Mouse (Mus musculus) WW6 (cell line): ENCODE data around the gene Armc8.

Experiments
- DNase-seq: peaks from one replicate; pipeline ENCODE4 v3.0.0-alpha.2; 2013; ENCODE audit warnings: low read depth, low spot score

Gene Armc8

DNA sequence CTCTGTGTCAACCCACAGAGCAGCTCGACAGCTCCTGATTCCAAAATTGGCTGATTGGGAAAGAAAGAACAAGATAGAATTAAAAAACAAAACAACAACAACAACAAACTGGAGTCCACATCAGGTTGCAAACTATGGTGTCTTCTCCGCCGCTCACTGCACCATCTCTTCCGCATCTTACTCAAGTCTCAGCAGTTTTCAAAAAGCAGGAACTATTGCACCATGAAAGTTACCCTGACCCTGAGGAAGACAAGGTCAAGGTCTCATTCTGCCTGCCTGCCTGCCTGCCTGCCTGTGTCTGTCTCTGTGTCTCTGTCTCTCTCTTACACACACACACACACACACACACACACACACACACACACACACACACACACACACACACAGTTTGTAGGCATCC lies 69.4 kb downstream of the Armc8 start:
- DNase-seq, result no peak

DNA sequence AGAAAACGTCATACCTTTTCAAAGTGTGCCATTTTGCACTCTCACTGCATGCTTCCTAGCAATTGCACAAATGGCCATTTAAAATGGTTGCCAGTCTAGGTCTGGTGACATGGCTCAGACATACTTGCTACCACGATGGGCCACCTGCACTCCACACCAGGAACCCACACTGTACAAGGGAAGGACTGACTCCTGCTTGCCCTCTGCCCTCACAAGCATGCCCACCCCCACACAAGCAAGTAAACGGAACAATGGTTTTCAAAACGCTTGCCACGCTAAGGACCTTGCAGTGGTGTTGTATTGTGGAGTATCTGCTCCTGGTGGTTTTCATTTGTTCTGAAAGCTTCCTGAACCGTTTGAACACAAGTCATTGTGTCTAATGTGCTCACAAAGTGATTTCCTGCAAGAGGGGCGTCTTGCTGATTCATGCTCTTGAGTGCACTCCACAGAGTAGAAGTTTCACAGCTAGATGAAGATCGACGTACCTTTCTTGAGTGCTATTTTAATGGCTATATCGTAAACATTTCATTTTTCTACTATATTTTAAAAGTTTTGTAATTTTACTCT lies 76.0 kb downstream of the Armc8 start:
- DNase-seq, result no peak

DNA sequence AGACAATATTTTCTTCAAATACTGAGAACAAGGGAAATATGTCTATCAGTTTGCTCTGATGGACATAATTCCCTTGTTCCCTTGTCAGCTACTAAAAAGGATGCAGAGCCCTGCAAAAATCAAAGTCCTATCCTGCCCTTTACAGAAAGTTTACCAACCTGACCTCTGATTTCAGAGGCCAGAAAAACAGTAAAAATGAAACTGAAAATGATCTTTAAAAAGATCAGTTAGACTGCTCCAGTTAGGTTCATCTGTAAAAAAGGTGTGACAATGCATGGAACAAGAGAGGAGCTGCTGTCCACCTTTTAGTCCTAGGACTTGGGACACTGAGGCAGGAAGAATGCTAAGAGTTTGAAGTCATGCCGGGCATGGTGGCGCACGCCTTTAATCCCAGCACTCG lies 77.6 kb downstream of the Armc8 start:
- DNase-seq, result no peak

DNA sequence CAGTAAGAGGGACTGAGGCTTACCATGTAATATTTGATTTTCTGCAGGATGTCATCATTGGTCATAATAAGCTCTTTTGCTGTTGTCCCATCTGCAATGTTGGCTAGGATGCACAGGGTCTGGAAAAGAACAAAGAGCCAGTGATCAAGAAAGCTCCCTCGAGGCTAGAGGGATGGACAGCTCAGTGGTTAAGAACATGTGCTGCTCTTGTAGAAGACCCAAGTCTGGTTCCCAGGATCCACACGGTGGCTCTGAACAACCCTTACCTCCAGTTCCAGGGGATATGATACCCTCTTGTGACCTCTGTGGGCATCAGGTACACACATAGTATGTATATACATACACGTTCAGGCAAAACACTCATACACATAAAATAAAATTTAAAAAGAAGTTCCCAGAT lies 80.9 kb downstream of the Armc8 start:
- DNase-seq, result no peak

DNA sequence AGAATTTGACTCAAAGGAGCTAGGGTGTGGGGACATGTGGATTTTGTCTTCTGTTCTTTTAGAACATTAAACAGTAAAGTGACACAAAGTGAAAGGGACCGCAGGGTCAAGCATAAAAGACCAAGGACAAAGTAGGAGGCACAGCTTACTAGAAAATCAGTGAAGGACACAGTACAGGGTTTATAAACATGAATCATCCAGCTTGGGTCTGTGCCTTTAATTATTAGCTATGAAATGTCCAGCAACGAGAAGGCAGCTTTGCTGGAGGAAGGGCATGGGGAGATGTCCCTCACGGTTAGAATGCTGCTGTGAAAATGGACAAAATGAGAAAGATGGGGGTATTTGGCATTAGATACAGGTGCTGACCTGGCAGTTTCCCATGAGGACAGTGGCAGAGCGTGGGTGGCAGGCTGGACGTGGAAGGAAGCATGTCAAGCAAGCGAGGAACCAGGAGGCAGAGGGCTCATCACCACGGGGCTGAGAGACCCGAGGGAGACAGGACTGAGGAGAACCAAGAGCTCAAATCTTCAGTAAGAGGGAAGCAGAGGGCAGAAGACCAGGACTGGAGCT lies 81.5 kb downstream of the Armc8 start:
- DNase-seq, result no peak

DNA sequence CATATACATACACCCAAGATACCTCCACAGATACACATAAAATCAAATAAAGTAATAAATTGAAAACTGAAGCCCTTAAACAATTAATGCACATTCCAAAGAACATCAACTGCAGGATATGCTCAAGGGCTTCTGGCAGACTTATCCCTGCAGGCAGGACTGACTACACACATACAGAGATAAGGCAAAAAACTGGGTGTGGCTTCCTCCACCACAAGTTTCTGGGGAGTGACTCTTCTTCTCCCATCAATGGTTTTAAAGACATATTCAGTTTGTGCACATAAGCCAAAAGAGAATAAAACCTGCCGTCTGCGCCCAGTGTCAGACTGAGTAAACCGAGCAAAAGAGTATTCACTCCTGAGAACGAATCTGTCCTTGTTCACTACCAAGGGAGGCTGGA lies 83.6 kb downstream of the Armc8 start:
- no peak for DNase-seq

DNA sequence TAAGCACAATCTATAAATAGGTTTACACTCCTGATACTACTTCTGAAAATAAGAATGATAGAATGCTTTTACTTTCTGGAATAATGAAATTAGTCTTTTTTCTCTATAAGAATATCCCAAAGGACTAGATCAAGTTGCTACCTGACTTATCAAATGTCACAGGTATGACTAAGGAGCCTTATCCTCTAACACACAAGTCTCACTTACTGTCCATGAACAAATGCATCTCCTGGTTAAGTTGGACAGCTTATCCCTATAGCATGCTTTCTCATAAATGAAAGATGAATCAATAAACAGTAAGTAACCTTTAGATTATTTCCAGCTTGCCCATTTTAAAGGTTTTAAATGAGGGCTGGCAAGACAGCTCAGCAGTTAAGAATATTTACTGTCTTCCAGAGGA lies 84.1 kb downstream of the Armc8 start:
- DNase-seq, result no peak

DNA sequence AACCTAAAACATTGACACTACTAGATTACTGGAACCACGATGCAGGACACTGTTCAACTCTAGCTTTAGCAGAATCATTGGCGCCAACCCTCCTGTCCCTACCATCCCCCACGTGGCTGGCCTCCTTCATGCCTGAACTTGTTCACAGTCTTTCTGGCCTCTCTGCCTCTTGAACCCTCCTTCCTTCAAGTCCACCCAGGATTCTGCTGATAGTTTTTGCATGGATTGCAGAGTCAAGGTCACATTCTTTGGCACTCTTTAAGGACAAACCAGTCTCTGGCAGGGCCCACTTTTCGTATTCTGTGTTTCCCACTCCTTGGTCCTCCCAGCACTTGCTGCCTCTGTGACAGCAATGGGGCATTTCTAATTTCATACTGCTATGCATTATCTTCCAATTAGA lies 85.5 kb downstream of the Armc8 start:
- DNase-seq, result no peak

DNA sequence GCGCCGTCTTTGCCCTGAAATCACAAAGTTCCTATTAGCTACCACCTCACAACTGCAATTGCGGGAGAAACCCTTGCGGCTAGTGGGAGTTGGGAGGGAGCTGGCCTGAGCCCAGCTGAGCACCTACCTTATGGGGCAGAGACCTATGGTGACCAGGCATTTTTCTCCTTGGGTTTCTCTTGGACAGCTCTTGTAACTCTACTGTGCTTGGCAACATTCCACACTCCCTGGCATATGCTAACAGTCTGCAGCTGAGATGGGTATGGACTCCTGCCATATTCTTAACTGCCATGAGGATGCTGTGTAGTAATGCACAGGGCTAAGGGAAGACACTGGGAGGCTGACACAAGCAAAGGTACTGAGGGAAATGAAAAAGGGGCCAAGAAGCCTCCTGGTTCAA lies 87.9 kb downstream of the Armc8 start:
- DNase-seq, result no peak

DNA sequence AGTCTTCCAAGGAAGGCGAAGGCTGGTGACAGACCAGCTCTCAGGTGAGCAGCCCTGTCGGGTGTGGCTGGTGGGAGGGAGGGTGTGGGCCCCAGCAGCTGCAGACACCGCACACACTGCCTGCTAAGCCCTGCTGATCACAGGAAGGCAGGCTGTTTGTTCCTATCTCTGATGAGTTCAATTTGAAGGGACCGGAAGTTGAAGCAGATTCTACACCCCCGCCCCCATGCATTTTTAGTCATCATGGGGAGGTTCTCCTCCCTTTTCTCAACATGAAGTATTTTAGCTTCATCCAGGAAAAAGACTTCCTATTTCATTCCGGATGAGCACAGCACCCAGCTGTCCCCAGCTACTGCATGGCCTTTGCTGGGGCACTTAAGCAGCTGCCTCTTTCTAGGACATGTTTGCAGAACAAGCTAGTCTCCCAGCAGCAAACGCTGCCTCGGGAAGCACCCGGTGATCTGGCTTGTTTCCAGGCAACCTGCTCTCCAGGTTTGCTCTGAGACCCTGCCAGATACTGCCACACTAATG lies 89.5 kb downstream of the Armc8 start:
- DNase-seq, result no peak

DNA sequence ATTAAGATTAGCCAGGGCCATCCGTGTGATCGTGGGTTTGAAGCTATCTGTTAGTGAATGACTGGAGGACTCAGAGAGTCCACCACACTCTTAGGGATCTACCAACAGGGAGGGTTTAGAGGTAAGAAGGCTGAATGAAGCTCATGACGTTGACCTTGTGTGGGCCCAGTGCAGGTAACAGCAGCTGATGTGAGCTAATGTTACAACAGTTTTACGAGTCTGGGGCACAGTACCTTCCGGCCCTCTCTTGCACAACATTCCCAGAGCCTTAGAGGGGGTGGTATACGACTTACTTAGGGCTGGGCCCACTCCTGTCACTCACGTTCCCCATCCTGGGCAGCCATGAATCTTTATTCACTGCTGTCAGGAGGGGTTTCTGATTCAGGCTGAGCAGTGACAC lies 97.4 kb downstream of the Armc8 start:
- no peak for DNase-seq

DNA sequence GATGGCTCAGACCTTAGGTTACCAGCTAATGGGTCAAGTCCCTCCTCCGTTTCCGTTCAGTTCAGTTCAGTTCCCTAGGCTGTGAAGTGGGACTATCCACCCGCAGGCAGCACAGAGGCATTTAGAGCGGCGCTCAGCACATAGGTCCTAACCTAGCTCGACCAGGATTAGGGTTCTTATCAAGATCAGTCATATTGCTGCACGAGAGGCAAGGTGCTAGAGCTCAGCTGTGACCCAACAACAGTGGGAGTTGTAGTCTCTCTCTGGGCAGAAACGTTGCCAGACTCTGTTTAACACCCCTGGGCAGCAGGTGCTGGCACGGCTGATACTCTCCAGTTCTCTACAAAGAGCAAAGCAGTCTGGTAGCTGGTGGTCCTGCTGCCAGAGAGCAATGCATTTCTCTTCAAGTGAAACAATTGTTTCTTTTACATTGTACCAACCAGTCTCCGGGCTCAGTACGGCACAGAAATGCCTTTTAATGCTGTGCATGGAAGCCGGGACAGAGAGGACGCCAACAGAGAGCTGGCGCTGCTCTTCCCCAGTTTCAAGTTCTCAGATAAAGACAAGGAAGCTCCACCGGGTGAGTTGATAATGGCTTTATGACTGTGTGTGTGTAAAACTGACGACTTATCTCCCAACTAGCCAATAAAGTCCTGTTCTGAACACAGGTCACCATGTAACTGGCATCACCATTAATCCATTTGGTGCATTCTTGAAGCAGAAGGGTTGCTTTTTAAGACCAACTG lies 98.2 kb downstream of the Armc8 start:
- no peak for DNase-seq

DNA sequence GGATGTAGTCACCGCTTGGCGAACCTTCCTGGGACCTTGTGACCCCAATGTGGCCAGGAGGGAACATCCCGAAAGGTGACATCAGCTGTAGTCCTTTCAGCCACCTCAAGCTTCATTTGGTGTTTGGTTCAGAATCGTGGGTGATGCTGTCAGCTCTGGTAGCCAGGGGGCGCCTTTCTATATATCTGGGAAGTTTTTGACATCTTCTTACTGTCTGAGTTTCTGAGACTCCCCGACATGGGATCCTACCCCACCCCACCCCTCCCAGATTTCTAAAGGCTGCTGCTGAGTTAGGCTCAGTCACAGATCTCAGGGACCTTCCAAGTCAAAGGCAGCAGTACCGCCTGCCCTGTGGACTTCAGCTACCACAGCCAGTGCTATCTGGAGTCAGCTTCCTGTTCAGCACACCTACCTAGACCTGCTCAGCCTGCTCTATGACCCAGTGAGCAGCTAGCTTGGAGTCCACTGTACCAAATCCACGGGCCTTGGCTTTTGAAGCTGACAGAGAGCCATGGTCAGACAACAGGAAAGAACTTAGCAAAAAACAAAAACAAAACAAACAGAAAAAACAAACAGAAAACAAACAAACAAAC lies 98.9 kb downstream of the Armc8 start:
- DNase-seq, result peak; percentile 26

DNA sequence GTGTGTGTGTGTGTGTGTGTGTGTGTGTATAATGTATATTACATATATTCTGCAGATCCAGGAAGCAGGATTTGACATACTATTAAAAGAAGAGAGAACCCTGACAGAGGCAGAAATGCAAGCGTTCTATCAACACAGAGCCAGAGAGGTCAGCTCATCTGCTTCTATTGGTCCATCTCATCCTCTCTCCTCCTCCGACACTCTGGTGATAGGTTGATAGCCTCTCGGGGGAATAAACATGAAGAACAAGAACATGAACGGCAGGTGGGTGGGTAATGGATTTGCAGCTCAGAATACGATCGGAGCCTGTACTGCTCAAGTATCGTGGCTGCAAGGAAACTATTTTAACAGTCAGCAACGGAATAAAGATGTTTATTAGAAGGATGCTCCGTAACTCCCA lies 100.1 kb downstream of the Armc8 start:
- no peak for DNase-seq

DNA sequence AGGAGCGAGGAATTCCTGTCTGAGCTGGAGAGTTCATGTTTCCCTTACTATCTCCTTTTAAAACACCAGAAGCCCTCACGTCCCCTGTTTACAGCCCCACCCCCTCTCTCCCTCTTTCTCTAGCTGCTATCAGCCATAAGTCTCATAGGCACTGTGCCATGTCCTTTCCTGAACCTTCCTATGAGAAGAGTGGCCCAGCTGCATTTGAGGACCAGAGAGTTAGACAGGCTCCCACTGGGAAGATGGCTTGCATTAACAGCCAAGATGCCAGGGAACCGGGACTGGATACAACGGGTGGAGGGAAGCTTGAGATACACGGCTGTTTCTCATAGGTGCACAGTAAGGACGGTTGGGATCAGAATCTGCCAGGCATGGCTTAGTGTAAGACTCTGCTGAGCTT lies 103.8 kb downstream of the Armc8 start:
- DNase-seq, result no peak

DNA sequence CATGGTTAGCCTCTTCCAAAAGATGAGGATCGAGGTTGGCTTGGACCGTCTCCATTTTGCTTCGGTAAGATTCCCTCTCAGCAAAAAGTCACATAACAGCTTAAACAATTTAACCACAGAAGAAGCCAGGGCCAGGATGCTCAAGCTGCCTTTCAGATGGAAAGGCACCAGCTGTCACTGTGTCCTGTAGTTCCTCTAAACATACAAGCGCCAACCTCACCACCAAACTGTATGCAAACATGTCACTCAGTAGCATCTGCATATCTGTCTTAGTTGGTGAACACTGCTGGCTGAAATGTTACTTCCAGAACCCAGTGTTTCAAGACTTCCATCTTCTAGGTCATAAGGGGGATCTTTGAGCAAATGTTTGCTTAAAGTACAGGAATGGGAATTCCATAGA lies 109.0 kb downstream of the Armc8 start:
- no peak for DNase-seq

DNA sequence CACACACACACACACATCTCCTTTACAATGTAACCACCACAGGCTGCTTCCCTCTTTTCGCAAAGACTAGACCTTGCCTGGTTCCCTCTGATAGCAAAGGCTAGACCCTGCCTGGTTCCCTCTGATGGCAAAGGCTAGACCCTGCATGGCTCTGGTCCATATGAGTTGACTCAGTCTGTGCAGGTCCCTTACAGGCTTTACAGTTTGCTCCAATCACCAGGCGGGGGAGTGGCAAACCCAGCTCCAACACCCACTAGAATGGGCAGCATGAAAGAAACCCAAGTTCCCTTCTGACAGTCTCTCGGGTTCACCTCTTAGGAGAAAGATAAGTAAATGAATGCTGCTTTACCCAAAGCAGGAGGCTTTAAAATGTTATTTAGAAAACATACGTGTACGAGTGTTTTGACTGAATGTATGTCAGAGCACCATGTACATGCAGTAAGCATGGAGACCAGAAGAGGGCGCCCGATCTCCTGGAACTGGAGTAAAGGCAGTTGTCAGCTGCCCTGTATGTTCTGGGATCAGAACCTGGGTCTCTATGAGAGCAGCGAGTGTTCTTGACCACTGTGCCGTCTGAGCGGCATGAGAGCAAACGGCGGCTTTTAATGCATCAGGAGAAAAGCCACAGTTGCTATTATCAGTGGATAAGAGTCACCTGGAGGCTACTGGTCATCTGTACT lies 110.0 kb downstream of the Armc8 start:
- no peak for DNase-seq

DNA sequence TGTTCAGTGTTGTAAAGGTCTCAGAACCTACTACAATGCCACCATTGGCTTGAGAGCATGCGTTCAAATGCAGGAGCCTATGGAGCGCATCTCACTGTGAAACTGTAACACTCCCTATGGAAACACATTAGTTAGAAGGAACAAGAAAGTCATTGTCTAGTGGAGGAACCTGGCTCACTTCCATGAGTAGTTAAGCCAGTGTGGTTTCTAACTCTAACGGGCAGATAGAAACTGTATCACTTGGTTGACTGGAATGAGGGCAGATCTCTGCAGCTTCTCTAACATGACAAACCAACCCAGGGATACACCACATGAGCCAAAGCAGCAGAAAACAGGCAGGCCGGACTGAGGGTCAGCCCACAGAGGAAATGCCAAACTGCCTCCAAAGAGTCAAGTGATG lies 114.5 kb downstream of the Armc8 start:
- DNase-seq, result no peak

DNA sequence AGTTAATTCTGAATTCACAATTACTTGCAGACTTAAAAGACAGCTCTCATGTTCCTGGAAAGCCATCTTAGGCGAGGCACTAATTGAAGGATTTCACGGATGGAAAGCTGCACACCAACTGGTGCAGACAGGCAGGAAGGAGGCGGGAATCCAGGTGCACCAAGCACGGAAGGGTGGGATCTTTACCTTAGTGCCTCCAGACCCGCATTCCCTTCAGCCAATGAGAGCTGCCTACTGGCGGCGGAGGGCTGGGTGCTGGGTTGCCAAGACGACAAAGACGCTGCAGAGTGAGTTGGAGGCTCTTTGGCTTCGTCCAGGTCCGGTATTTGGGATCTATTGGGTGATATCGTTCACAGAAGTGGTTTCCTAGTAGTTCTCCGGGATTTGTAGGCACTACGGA lies 117.5 kb downstream of the Armc8 start, which contains the start of gene Nme9:
Gene Nme9 (plus strand): TSS at position 315 of the 400 bp plus-strand sequence.
- no peak for DNase-seq

DNA sequence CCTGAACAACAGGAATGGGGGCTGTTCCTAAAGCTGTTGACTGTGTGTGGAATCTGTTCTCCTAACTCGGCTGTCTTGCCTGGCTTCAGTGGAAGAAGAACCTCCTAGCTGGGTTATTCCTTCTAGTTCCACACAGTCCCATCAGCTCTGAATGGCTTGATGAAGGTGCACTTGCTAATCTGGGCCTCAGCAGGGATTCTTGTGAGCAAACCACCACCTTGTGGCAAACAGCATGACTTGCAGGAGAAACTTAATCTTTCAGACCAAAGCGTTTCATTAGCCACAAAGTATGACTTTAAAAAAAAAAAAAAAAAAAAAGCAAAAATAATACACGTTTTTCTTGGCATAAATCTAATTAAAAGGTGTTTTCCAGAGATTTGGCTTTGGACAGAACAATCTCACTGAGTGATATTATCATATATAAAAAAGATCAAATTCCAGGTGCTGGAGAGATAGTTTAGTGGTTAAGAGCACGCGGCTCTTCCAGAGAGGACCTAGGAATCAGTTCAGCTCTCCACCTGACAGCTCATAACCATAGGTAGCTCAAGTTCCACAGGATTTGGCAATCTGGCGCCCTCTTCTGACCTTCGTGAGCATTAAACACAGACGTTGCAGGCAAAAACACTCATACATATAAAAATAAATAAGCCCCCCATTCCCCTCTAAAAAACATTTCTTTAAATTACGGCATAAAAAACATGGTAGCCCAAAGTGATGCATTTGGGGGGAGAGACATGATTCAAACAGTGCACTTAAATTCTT lies 118.6 kb downstream of the Armc8 start:
- DNase-seq, result no peak

DNA sequence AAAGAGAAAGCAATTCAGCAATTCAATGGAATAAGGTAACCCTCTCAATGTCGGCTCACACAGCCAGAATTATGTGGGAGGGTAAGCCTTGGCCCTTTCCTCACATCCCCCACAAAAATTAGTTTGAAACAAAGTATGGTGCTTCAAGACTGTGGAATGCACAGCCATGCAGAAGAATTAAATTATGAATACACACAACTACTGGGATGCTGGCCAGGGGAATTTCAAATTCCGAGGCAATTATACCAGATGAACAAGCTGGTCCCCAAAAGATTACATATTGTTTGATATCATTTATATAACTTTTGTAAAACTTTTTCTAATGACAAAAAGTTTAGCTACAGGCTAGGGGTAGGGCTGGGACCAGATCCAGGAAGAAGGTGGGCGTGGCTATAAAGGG lies 121.4 kb downstream of the Armc8 start:
- no peak for DNase-seq
